Mouse (Mus musculus) T-helper 17 cell (primary cell): ENCODE measurements at regions not wholly inside any gene's neighbourhood (a gene's known extent, or its start where the extent isn't known, plus 50 kb on each side); places are given as distances from the start of the nearest gene placed in this dataset.

Source experiments
- in situ Hi-C, 2 experiments: fragments of 300-600 bp; cut with MboI, MseI; formaldehyde crosslinking; loops; 1 replicate in 1 of 2; 2 replicates in 1 of 2; pipeline ENCODE4 v1.15.1; 2025; ENCODE audit warnings: high pct_unique_total_duplicates in 2 of 2

DNA sequence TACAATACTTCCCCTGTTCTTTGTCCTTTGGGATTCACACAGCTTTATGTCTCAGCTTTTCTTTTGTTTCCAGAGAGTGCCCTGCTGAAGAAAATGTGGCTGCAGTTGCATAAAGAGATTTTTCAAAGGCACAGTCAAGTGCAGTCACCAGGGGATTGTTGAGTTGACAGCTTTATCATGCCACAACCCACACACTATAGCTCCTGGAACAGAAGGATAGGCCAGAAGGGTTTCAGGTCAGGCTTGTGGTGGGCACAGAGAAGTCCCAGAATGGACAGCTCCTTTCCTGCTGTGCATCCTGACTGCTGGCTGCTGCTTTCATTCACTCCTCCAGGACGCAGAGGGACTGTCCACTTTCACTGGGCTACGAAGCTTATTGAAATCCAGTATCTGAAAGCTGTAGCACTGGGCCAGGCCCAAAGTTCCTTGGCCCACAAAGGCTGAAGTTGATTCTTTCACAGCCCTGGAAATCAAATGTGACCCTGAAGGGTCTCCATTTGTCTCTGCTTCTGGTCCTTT lies 119.6 kb upstream of the Slc24a5 start:
- in situ Hi-C loops = no loop called here

DNA sequence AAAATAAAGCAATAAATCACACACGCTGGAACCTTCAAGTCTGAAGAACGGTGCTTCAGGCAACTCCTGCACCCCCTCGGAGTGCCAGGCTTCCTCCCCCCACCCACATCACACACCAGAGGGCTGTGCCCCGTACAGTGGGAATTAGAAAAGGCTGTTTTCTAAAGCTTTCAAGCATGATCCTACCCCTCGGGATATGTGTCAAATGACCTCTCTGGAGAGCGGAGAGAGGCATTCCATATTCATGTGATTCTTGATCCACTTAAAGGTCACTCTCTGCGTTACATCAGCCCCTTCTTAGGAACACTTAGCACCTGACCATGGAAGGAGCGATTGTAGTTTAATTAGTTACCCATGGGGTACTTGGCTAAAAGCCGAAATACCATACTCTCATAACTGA lies 119.1 kb upstream of the Slc24a5 start:
- in situ Hi-C loops = no loop called here

DNA sequence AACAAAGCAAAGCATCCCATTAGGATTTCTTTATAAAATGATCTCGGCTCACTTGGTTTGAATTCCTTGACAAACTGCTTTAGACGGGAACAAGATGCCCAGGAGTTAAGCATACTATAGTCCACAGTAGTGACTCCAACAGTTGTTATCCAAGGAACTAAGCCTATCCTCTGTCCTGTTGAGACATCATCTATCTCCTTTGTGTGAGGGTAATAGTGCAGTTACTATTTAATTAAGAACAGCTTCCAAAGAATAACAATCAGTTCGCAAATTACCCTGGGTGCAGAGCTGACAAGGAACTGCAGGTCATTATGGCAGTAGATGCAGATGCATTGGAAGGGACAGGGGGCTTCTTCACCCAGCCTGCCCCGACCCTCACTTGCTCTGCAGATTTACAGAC lies 115.7 kb upstream of the Slc24a5 start:
- in situ Hi-C loops = no loop called here

DNA sequence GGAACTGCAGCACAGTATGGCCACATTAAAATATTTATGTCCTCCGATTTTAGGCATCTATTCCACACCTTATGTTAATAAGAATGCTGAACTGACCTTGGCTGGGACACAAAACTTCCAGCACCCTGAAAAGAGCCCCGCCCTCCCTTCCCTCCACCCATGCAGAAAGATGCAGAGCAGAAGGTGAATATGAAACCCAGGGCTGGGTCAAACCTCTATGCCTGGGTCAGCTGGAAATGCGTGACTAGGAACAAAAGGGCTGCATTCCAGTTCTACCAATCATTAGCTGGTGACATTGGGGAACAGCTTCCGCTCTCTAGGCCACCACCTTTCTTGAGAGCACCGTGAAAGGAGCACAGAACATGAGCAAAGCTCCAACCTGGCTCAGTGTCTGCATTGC lies 114.9 kb upstream of the Slc24a5 start:
- in situ Hi-C loops = no loop called here

DNA sequence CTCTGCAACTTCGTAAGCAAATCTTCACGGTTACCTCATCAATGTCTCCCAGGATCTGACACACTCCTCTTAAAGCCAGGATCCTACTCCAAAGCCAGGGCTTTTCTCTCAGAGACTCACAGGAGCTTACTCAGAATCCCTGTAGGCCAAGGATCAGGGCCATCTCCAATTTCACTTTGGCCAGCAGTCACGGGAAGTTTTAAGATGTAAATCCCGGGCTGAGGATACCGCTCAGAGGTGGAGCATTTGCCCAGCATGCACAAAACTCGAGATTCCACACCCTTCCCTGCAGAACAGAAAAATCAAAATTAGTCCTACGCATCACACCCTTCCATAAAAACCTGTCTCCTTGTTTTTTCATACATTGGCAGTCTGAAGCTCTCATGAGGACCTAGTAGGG lies 112.1 kb upstream of the Slc24a5 start:
- in situ Hi-C loops = no loop called here

DNA sequence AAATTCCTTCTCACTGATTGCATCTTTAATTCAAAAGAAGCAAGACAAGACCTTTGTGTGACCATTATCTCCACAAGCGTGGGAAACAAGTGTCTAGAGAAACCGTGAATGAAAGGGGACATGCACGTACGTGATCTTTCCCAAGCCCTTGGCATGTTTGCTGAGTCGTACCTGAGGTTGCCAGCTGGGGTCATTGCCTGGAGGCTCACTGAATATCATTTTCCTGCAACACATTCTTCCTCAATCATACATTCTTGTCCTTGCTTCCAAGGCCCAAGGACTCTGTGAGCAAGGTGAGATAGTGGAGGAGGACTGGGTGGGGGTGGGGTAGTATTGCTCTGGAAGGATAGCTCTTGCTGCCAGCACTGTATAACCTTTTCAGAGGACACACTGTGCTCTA lies 108.5 kb upstream of the Slc24a5 start:
- in situ Hi-C loops = no loop called here

DNA sequence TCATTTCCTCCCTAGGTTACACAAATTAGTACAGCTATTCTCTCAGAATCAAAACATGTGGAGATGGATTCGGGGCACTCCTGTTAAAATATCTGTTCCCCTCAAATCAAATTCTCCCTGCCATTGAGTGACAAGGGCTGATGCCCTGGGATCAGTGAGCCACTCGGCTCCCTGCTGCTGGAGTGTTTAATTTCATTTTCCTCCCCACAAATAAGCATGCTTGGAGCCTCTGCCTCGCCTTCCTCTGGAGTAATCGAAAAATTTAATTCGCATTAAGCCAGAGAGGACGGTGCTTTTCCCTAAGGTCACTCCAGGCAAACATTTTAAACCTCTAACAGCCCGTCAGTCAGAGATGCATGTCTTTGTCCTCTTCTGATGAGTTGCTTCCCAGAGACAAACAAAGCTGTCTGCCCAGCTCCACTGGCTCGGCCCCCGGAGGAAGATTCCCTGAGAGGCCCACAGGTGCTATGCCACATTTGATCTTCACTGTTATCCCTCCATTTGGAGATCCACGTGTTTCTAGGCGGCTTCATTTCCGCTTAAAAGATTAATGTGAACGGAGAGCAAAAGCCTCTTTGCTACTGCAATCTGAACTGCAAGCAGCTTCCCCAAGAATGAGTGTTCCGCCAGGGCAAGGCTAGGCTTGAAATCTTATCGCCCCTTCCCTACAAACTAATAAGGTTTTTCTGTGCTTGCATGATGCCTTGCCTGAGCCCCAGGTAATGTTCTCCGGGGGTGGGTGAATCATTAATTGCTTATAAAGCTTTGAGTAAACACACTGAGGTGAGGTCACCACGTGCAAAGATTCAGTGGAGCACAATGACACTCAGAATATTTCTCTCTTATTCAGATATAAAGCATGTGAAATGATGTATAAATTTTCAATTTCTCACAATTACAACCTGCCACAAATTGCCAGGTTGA lies 95.8 kb upstream of the Slc24a5 start:
- in situ Hi-C loops = no loop called here

DNA sequence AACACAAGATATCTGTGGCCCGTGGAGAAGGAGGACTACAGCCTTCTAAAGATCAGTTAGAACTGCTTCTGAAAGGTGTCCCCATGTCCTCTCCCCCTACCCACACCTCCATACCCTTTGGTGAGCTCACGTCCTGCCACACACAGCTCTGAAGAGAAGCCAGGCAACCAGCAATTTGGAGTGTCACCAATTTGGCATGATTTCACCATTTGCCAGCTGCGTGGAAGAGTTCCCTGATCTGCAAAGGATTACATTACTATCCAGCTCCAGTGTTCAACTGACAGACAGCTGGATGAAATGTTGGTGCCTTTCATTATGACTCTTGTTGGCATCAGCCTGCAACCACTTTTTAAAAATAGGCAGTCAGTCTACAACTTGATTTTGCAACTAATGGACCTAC lies 92.8 kb upstream of the Slc24a5 start:
- in situ Hi-C loops = no loop called here

DNA sequence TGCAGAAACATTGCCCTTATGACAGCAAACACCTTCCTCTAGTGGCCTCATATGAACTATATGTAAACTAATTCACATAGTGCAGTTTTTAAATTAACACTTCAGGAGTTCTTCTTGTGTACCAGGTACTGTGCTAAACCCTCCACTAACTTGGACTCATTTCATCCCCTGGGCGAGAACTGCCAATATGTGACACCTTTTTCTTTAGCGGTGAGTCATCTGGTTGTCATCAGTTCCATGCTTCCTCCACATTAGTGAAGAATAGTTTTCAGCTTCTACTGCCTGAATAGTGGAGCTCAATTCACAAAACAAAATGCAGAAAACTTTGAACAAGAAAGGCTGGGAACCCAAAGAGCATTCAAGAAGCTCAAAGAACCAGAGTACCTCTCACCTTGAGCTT lies 76.9 kb upstream of the Slc24a5 start:
- in situ Hi-C loops = no loop called here

DNA sequence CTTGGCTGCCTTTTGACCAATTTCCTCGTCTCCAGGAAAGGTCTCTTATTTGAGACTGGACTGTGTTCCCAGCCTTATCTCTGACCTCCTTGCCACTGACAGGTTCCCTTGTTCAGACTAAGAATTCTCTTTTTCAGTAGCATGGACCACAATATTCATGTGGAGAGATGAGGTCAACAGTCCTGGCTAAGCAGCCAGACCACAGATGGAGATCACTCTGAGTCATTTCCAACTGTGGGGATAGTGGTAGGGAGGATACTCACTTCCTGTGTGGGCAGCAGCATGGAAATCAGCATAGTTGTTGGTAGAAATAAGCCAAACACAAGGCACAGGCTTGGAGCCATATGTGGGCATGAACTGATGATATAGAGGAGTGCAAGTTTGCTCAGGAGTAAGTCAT lies 52.9 kb upstream of the Slc24a5 start:
- in situ Hi-C loops = no loop called here

DNA sequence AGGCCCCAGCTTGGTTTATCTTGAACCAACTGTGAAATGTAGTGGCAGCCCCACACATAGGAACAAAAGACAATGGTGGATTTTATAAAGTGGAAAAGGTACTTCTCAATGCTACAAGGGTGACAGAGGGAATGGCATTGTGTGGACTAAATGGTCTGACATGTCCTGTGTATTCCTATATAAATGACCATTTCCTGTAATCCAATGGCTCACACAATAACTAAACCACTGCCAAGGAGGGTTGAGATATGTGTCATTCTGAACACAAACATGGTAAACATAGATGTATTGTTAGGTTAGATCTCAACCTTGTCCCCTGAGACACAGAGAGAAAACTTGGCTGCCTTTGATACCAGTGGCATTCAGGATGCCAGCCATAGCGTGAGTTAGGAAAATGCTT lies 51.0 kb upstream of the Slc24a5 start:
- in situ Hi-C loops = no loop called here
